Mouse (Mus musculus) erythroblast, embryonic 14.5 days (primary cell): ENCODE data around the gene Gm37240. TPM values are rescaled to one million over a fixed set of nuclear protein-coding genes. Genes with fewer than 3 reads are reported as not detected.

Experiments
- H3K27me3 ChIP-seq: 2 replicates; pipeline ENCODE4 v1.6.1; 2012; ENCODE audit warnings: inconsistent platforms; ENCODE audit not compliant: control insufficient read depth
- H3K36me3 ChIP-seq: 2 replicates; pipeline ENCODE4 v1.6.1; 2012; ENCODE audit warnings: mild to moderate bottlenecking, inconsistent platforms; ENCODE audit not compliant: control insufficient read depth
- H3K4me1 ChIP-seq: 2 replicates; pipeline ENCODE4 v1.6.1; 2012; ENCODE audit warnings: inconsistent platforms; ENCODE audit not compliant: control insufficient read depth
- H3K4me3 ChIP-seq: replicated peaks from 2 replicates; pipeline ENCODE3; 2012; ENCODE audit warnings: moderate library complexity, mild to moderate bottlenecking, inconsistent platforms
- H3K9me3 ChIP-seq: 2 replicates; pipeline ENCODE4 v1.6.1; 2012; ENCODE audit warnings: low read length, inconsistent platforms, mixed read lengths; ENCODE audit not compliant: control insufficient read depth
- GATA1 ChIP-seq: IDR thresholded peaks from 2 replicates; pipeline ENCODE4 v1.6.1; 2012; ENCODE audit warnings: low read length, inconsistent platforms, mixed read lengths
- TAL1 ChIP-seq: IDR thresholded peaks from 3 replicates; pipeline ENCODE4 v1.6.1; 2012; ENCODE audit warnings: low read length, inconsistent platforms, mixed read lengths
- polyA plus RNA-seq: library from polyadenylated mRNA; stranded (reverse); fragments of >175 nt; gene quantifications from 2 replicates; pipeline ENCODE4 v1.2.3, GENCODE M21; 2012

Gm37240 gene
- polyA plus RNA-seq, 1 experiment, result not detected

GRCm38 (mm10) chr3:85341103-85341860, 546.0 kb downstream of the Gm37240 start:
- Histone ChIP-seq H3K9me3 (no peaks in the 10 kb centered on the region), H3K36me3 (no peaks in the 10 kb centered on the region), H3K4me3 (no peak overlapping the region), H3K4me1 (no peaks in the 10 kb centered on the region), H3K27me3 (no peaks in the 10 kb centered on the region)
- no peak for TF ChIP-seq TAL1
- no peak for TF ChIP-seq GATA1

DNA sequence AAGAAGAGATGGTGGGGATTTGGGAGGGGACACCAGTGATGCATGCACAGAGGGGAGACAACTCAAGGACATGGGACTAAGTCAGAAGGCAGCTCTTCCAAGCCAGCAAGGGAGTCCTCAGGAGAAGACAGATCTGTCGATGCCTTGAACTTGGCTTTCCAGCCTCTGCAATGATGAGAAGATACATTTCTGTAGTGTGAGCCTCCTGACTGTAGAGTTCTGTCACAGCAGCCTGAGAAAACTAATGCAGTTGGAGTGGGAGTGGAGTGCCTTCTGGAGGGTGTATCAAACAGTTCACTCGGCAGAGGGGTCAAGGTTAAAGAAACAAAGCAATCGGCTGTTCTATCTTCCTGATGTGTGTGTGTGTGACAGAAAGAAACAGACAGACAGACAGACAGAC, 546.8 kb downstream of the Gm37240 start:
- TF ChIP-seq GATA1 (no peak), TAL1 (no peak)
- H3K36me3 ChIP-seq, result no peaks in the 10 kb centered on the region
- H3K9me3 ChIP-seq, result no peaks in the 10 kb centered on the region
- H3K27me3 ChIP-seq, result no peaks in the 10 kb centered on the region
- no peak overlapping the region for H3K4me3 ChIP-seq
- no peaks in the 10 kb centered on the region for H3K4me1 ChIP-seq

DNA sequence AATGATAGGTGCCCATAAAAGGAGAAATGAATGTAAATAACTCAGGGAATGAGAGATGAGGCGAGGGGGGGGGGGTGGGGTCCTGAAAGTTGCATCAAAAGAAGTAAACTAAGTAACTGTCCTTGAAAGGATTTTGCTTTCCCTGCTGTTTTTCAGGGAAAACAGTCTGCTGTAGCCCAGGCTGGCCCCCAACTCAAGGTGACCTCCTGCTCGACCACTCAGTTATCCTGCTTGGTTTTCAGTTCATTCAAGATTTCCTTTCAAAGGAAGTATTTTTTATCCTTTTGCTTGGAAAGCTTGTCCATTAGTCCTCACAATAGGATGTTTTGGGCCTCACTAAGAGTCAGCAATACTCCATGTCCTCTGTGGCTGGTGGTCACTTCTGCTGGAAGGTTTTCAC, 547.4 kb downstream of the Gm37240 start:
- Histone ChIP-seq H3K4me3 (no peak overlapping the region), H3K9me3 (no peaks in the 10 kb centered on the region), H3K4me1 (no peaks in the 10 kb centered on the region), H3K27me3 (no peaks in the 10 kb centered on the region), H3K36me3 (no peaks in the 10 kb centered on the region)
- TF ChIP-seq TAL1 (no peak), GATA1 (no peak)

- Histone ChIP-seq H3K4me3 (no peak overlapping the region), H3K27me3 (no peaks in the 10 kb centered on the region), H3K4me1 (no peaks in the 10 kb centered on the region), H3K9me3 (no peaks in the 10 kb centered on the region), H3K36me3 (no peaks in the 10 kb centered on the region)
- TF ChIP-seq TAL1, result no peak
- TF ChIP-seq GATA1, result no peak
Measured at GRCm38 (mm10) chr3:85339269-85339820, 548.0 kb downstream of the Gm37240 start.

DNA sequence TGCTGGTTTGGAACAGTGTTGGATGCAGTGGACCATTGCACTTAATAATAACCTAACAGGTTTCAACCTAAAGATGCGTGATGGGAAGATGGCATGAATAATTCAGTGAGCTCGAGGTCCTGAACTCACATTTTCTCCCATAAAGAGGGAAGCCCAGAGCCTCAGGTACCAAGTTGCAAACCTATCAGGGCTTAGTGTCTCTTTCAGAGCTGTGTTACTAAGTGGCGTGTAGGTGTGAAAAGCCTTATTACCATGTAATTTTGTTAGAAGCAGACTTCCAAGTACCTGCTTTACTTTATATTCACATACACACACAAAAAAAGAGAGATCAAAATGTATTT, 548.6 kb downstream of the Gm37240 start:
- H3K4me1 ChIP-seq, result no peaks in the 10 kb centered on the region
- H3K9me3 ChIP-seq, result no peaks in the 10 kb centered on the region
- no peaks in the 10 kb centered on the region for H3K27me3 ChIP-seq
- TF ChIP-seq TAL1 (no peak), GATA1 (no peak)
- H3K36me3 ChIP-seq, result no peaks in the 10 kb centered on the region
- H3K4me3 ChIP-seq, result no peak overlapping the region

GRCm38 (mm10) chr3:85337881-85338754, 549.2 kb downstream of the Gm37240 start:
- no peaks in the 10 kb centered on the region for H3K27me3 ChIP-seq
- TF ChIP-seq GATA1 (no peak), TAL1 (no peak)
- no peaks in the 10 kb centered on the region for H3K4me1 ChIP-seq
- no peaks in the 10 kb centered on the region for H3K36me3 ChIP-seq
- H3K4me3 ChIP-seq, result no peak overlapping the region
- no peaks in the 10 kb centered on the region for H3K9me3 ChIP-seq

- Histone ChIP-seq H3K4me3 (no peak overlapping the region), H3K4me1 (no peaks in the 10 kb centered on the region), H3K27me3 (no peaks in the 10 kb centered on the region), H3K9me3 (no peaks in the 10 kb centered on the region), H3K36me3 (no peaks in the 10 kb centered on the region)
- TF ChIP-seq TAL1 (no peak), GATA1 (no peak)
Measured at GRCm38 (mm10) chr3:85335517-85335916, 551.8 kb downstream of the Gm37240 start.

- no peak for TF ChIP-seq GATA1
- TF ChIP-seq TAL1, result no peak
Measured at GRCm38 (mm10) chr3:85332276-85332675, 555.0 kb downstream of the Gm37240 start.

GRCm38 (mm10) chr3:85318256-85318655, 569.1 kb downstream of the Gm37240 start:
- no peaks in the 10 kb centered on the region for H3K27me3 ChIP-seq
- H3K9me3 ChIP-seq, result no peaks in the 10 kb centered on the region; the same call in 1 of the 2 replicates
- H3K4me3 ChIP-seq, result no peak overlapping the region
- no peaks in the 10 kb centered on the region for H3K36me3 ChIP-seq
- TF ChIP-seq TAL1, result no peak
- TF ChIP-seq GATA1, result no peak
- no peaks in the 10 kb centered on the region for H3K4me1 ChIP-seq

More at GRCm38 (mm10) chr3:85332276-85332675, 555.0 kb downstream of the Gm37240 start:
- no peak overlapping the region for H3K4me3 ChIP-seq
- H3K27me3 ChIP-seq, result no peaks in the 10 kb centered on the region
- no peaks in the 10 kb centered on the region for H3K4me1 ChIP-seq
- H3K9me3 ChIP-seq, result no peaks in the 10 kb centered on the region
- no peaks in the 10 kb centered on the region for H3K36me3 ChIP-seq
